Mouse (Mus musculus) gastrocnemius, adult 2 months (tissue): ENCODE data around the gene Cntnap2. TPM values are rescaled to one million over a fixed set of nuclear protein-coding genes. Genes with fewer than 3 reads are reported as not detected.
"Not testable (repeated sequence)": the region's sequence is repeated elsewhere in the genome, so short reads cannot be mapped to it uniquely, and the experiment has no call there.

Experiments
- DNase-seq: peaks from one replicate; pipeline ENCODE4 v3.0.0; 2022
- H3K27ac ChIP-seq: fragments of 200-600 bp; 2 replicates; pipeline ENCODE4 v1.8.1; 2022; ENCODE audit warnings: mild to moderate bottlenecking
- H3K4me3 ChIP-seq: fragments of 200-600 bp; 2 replicates; pipeline ENCODE4 v1.8.1; 2022; ENCODE audit warnings: mild to moderate bottlenecking, moderate library complexity
- CTCF ChIP-seq: fragments of 200-600 bp; IDR thresholded peaks from 2 replicates; pipeline ENCODE4 v1.8.1; 2022; ENCODE audit warnings: antibody characterized with exemption, mild to moderate bottlenecking, moderate library complexity
- intact Hi-C: fragments of 180-260 bp; cut with DNase I; formaldehyde crosslinking; loops from one replicate; pipeline ENCODE4 v1.15.1; 2025
- total RNA-seq, 2 experiments: library from RNA; stranded (reverse); gene quantifications; 2 replicates each; pipeline ENCODE4 v1.2.3; 2021

Cntnap2 gene
- total RNA-seq, 2 experiments from 2014 or later, result 4.8 to 5.7 TPM

DNA sequence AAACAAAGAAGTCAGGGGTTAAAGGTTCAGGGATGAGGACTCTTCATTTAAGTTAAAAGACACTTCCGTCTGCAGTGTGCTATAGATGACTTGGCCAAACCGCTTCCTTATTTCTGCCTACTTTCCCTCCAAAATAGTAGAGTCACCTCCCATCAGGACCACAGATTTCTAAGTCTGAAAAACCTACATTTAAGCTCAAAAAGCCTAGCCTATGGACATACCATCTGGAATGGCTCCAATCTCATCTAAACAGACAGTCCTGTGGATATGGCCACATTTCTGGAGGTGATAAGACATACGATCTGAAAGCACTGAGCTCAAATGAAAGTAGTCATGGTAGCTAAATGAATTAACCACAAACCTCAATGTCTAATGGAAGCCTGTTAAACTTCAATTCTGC, 2212.4 kb downstream of the Cntnap2 start:
- Histone ChIP-seq H3K4me3 (no peak overlapping the region), H3K27ac (no peak overlapping the region)
- intact Hi-C loops, result no loop called here
- TF ChIP-seq CTCF, result no peak
- DNase-seq, result no peak

DNA sequence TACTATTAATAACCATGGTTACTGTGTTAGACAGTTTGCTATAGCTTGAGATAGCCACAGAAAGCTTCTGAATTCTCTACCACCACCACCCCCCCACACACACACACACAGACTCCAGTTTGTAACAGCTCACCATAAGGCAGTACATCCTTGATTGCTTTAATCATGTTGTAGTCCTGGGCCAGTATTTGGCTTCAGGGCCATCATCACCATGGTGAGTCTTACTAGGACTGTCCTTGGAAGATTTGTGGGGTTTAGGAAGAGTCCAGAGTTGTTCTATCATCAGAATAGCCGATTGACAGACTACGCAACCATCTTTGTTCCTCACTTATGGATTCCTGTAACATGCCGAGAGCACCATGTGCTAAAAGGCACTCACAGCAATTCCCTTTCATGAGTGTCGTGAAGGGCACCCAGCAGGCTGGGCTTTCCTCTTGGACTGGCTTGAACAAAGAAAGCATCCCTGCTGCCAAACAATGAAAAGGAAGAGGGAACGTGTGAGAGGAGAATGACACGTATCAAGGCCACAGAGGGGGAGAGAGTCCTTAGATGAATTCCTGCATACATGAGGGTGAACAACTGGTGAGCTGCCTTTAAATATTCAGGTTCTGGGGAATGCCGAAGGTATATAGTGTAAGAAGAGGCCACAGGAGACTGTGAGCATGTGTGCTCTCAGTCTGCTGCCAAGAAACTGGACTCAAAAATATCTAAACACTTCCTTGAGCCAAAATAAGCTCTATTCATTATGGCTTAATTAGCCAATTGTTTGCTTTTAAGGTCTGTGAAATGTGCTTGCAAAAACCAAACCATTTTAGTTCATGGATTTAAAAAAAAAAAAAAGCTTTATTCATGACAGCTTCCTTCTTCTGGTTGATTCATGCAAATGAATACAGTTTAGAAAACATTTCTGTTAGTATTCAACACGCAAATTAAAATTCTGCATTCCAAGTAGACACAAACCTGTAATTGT, 2213.7 kb downstream of the Cntnap2 start:
- no peak overlapping the region for H3K27ac ChIP-seq
- intact Hi-C loops, result no loop called here
- no peak overlapping the region for H3K4me3 ChIP-seq
- TF ChIP-seq CTCF, result no peak
- DNase-seq, result no peak

DNA sequence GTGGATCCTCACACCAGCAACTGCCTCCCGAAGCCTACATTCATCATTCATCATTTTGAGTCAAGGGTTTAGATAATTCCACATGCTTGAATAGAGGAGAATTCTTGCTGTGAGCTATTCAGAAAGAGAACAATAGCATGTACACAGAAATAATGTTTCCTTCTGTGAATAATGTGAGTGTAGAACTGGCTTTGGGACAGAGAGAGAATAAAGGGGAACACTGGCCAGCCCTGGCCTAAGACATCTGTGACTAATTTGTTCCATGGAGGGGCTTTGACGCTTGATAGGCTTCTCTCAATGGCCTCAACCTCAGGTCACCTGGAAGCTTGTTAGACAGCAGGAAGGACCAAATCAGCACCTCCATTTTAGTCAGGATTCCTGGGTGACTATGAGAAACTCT, 2215.9 kb downstream of the Cntnap2 start:
- intact Hi-C loops, result loop anchor here (5.0 kb wide), 1 partner anchor 33 kb away; no protein-coding TSS in a partner anchor
- TF ChIP-seq CTCF, result no peak
- no peak for DNase-seq
- no peak overlapping the region for H3K27ac ChIP-seq
- H3K4me3 ChIP-seq, result no peak overlapping the region

DNA sequence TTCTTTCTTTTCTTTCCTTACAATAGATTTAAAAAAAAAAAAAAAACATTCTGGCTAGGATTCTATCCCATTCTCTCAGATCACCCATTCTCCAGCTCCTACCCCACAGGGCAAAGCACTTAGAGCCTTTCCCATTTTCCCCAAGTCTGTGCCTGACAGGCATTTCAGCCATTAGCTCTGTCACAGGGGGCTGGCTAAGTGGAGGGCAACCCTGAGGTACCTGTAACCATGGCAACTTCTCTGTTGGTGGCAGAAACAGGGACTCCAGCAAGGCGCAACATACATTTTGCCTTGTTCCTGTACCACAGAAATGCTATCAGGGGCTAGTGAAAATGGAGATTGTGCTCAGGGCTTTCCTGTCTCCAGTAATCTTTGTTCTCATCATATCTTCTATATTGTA, 2220.0 kb downstream of the Cntnap2 start:
- no peak for DNase-seq
- TF ChIP-seq CTCF, result no peak
- no peak overlapping the region for H3K4me3 ChIP-seq
- H3K27ac ChIP-seq, result peak overlapping the region; percentile 41; the same call in 1 of the 2 replicates
- intact Hi-C loops, result loop anchor here (5.0 kb wide), 1 partner anchor 37 kb away; no protein-coding TSS in a partner anchor

DNA sequence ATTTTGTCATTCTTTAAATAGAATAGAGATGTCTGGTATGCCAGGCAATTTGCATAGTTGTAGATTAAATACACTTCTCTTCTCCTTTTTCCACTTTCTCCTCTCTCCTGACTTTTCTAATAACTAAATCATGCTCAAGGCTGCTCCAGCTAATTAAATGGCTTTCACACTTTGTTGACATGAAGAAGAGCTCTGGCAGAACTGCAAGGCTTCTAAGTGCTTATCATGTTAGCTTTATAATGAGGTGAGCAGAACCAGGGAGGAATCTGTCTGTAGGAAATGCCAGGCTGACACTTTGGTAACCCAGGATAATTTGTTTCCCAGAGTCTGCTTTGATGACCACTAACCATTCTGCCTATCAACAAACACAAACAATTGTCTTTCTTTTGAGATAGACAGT, 2222.4 kb downstream of the Cntnap2 start:
- Histone ChIP-seq H3K27ac (peak overlapping the region; percentile 73), H3K4me3 (0 out of 2 replicates have a peak overlapping the region, but pooled peaks have one; percentile 3)
- intact Hi-C loops, result no loop called here

DNA sequence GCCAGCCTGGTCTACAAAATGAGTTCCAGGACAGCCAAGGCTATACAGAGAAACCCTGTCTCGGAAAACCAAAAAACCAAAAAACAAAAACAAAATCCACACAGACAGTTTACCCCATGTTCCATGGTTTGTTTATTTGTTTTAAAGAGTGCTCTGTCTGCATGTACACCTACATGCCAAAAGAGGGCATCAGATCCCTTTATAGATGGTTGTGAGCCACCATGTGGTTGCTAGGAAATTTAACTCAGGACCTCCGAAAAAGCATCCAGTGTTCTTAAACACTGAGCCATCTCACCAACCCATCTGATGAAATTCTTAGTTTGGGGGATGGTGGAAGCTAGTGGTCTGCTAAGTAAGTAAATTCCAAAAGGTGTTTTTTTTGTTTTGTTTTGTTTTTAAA, 2225.6 kb downstream of the Cntnap2 start:
- intact Hi-C loops, result no loop called here
- no peak overlapping the region for H3K4me3 ChIP-seq
- TF ChIP-seq CTCF, result peak; percentile 38
- H3K27ac ChIP-seq, result no peak overlapping the region
- no peak for DNase-seq

More for the DNA sequence above, 2222.4 kb downstream of the Cntnap2 start:
- no peak for DNase-seq
- no peak for TF ChIP-seq CTCF

DNA sequence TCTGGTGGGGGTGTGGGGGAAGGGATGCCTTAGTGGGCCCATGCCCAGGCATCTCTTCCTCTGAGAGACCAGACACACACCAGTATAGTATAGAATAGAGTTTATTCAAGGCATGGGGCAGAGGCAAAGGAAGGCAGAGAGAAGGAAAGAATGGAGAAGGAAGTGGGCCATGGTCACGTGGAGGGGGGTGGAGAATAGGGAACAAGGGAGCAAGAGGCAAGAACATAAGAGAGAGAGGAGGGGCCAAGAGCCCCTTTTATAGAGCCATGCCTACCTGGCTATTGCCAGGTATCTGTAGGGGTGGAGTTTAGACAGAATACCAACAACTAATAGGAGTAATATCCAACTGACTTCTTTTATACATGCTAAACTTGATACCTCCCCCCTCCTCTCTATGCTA, 2226.6 kb downstream of the Cntnap2 start:
- Histone ChIP-seq H3K27ac (no peak overlapping the region), H3K4me3 (no peak overlapping the region)
- intact Hi-C loops, result no loop called here
- DNase-seq, result no peak
- no peak for TF ChIP-seq CTCF

DNA sequence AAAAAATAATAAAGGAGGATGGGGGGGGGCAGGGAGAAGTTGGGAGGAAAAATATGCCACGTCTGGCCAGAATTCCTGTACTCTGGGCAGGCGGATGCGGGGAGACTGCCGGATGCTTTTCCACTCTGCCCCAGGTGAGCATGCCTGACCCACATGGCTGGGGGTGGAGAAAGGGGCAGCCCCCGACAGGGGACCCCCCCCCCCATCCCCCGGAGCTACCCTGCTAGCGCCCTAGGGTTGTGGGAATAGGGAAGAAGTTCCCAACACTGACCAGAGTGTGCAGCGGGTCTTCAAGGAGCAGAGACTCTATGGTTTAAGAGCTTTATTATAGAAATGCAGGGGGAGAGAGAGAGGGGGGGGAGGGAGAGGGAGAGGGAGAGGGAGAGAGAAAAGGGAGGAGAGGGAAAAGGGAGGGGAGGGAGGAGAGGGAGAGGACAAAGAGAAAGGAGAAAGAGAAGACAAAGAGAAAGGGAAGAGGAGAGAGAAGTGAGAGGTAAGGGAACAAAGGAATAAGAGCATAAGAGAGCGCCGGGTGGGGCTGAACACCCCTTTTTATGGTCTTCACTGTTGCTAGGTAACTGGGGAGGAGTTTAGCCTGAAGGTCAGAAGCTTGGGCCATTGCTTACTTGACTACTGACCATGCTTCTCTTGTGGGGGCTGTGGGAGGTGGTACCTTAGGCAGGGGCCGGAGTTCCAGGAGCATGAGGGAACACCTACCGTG, 2227.2 kb downstream of the Cntnap2 start:
- intact Hi-C loops, H3K4me3 ChIP-seq, H3K27ac ChIP-seq, DNase-seq: not testable (repeated sequence)

DNA sequence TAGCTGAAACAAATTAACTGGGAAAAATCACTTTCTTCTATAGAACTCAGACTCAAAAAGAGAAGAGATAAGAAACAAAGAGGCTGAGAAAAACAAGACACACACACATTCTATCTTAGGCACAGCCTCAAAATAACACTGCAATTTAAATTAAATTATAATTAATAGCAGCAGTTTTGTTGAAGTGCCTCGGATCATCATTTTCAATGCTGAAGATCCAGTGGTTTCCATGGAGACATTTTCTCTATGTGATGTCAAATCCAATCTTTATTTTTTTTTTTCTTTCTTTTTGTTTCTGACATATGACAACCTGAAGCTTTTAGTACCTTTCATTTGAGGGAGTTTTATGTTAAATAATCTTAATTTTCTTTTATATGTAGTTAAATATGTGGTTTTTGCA, 2228.6 kb downstream of the Cntnap2 start:
- H3K27ac ChIP-seq, result no peak overlapping the region
- no peak overlapping the region for H3K4me3 ChIP-seq
- intact Hi-C loops, result no loop called here
- no peak for DNase-seq
- TF ChIP-seq CTCF, result no peak

DNA sequence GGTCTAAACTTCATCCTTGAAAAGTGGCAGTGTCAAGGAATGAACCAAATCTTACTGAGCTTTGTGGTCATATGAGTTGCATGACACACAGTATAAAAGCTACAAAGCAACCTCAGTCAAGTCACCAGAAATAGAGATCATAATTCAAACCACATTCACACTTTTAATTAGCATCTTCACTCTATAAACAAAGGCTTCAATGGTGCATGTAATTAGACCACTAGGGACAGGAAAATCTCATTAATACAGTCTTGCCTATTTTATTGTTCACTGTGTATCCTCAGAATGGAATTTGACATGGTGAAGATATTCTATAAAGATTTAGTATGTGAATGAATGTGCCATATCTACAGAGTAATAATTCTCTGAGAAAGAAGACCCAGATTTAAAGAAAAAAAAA, 2232.8 kb downstream of the Cntnap2 start:
- no peak for DNase-seq
- Histone ChIP-seq H3K4me3 (no peak overlapping the region), H3K27ac (no peak overlapping the region)
- TF ChIP-seq CTCF, result no peak
- intact Hi-C loops, result loop anchor here (5.0 kb wide), 1 partner anchor 100 kb away; no protein-coding TSS in a partner anchor

DNA sequence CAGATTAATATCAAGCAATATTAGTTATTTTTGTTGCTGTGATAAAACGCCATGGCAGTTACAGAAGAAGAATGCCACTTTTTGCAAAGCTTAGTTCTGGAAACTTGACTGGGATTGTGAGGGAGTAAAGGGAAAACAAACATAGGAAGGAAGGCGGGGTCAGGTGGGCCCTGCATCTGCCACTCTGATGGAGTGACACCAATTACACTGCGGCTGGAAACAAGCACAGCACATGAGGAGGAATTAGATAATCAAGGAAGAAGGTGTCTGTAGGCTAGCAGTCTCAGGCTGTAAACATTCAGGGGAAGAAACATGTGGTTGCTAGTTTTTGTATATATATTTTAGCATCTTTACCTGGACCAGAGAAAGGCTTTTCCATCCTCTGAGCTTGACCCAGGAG, 2233.3 kb downstream of the Cntnap2 start:
- Histone ChIP-seq H3K4me3 (no peak overlapping the region), H3K27ac (no peak overlapping the region)
- intact Hi-C loops, result loop anchor here (5.0 kb wide), 1 partner anchor 100 kb away; no protein-coding TSS in a partner anchor
- DNase-seq, result no peak
- TF ChIP-seq CTCF, result no peak

DNA sequence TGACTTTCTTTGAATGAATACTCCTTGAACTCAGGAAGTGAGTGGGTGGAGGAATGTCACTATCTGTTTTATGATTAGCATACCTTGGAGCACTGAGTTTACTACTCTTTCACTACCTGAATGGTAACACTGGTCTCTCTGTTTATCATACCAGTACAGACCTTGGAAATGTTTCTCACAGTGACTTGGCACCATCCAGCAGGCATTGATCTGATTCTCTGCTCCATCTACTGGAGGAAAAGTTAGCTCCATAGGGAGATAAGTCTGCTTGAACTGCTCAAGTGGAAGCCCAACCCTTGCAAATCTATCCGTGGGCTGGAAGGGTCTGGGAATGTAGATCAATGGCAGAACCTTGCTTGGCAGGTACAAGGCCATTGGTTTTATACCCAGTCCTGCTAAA, 2235.3 kb downstream of the Cntnap2 start:
- no peak for DNase-seq
- no peak overlapping the region for H3K27ac ChIP-seq
- no peak overlapping the region for H3K4me3 ChIP-seq
- intact Hi-C loops, result loop anchor here (5.0 kb wide), 1 partner anchor 102 kb away; no protein-coding TSS in a partner anchor
- TF ChIP-seq CTCF, result no peak
